Mouse (Mus musculus) olfactory bulb, adult 2 months (tissue): Measurements from ENCODE around the gene Elk3.

Experiments
- CTCF ChIP-seq: fragments of 200-500 bp; IDR thresholded peaks from 2 replicates; pipeline ENCODE4 v1.5.1; 2012; ENCODE audit warnings: low read depth, mild to moderate bottlenecking, low read length, moderate library complexity; ENCODE audit not compliant: insufficient read depth
- POLR2A ChIP-seq: fragments of 200-500 bp; IDR thresholded peaks from 2 replicates; pipeline ENCODE4 v1.6.1; 2012; ENCODE audit warnings: mild to moderate bottlenecking, low read depth, low read length, moderate library complexity; ENCODE audit not compliant: insufficient read depth

GRCm38 (mm10) chr10:93301831-93302230 lies 9.1 kb downstream of the Elk3 start:
- no peak for TF ChIP-seq CTCF
- no peak for TF ChIP-seq POLR2A
